Mouse (Mus musculus) CH12.LX (cell line): ENCODE measurements around the gene Eml5.

ENCODE experiments used
- BHLHE40 ChIP-seq: IDR thresholded peaks from 2 replicates; pipeline ENCODE4 v1.6.1; 2011; ENCODE audit warnings: mild to moderate bottlenecking, low read depth, low read length, improper control_type of control experiment
- CHD2 ChIP-seq: IDR thresholded peaks from 2 replicates; pipeline ENCODE4 v1.6.1; 2011; ENCODE audit warnings: low read length, improper control_type of control experiment
- CTCF ChIP-seq, 2 experiments: IDR thresholded peaks in 1 of 2; conservative IDR thresholded peaks in 1 of 2; 2 replicates each; pipeline ENCODE4 v1.5.1; 2011 to 2012; ENCODE audit warnings: low read depth in 2 of 2, low read length in 2 of 2, improper control_type of control experiment in 1 of 2, inconsistent platforms in 1 of 2, mild to moderate bottlenecking in 1 of 2, moderate library complexity in 1 of 2
- ELF1 ChIP-seq: IDR thresholded peaks from 2 replicates; pipeline ENCODE4 v1.6.1; 2014; ENCODE audit warnings: low read depth, mild to moderate bottlenecking, inconsistent platforms, low read length, improper control_type of control experiment
- EP300 ChIP-seq: IDR thresholded peaks from 2 replicates; pipeline ENCODE4 v1.6.1; 2011; ENCODE audit warnings: low read length, improper control_type of control experiment
- ETS1 ChIP-seq: conservative IDR thresholded peaks from 2 replicates; pipeline ENCODE4 v1.6.1; 2012; ENCODE audit warnings: low read depth, mild to moderate bottlenecking, inconsistent platforms, low read length, improper control_type of control experiment, moderate library complexity
- MYC ChIP-seq: IDR thresholded peaks from 2 replicates; pipeline ENCODE4 v1.6.1; 2011; ENCODE audit warnings: low read depth, mild to moderate bottlenecking, improper control_type of control experiment, low read length
- PAX5 ChIP-seq: IDR thresholded peaks from 2 replicates; pipeline ENCODE4 v1.6.1; 2012; ENCODE audit warnings: low read length, inconsistent platforms, mixed read lengths
- POLR2A ChIP-seq: IDR thresholded peaks from 2 replicates; pipeline ENCODE4 v1.6.1; 2011; ENCODE audit warnings: low read depth, mild to moderate bottlenecking, improper control_type of control experiment, low read length
- SIN3A ChIP-seq: IDR thresholded peaks from 2 replicates; pipeline ENCODE4 v1.6.1; 2012; ENCODE audit warnings: low read length, improper control_type of control experiment, inconsistent platforms
- USF1 ChIP-seq: IDR thresholded peaks from 2 replicates; pipeline ENCODE4 v1.6.1; 2014; ENCODE audit warnings: low read depth, mild to moderate bottlenecking, inconsistent platforms, low read length, improper control_type of control experiment
- ZC3H11A ChIP-seq: IDR thresholded peaks from 2 replicates; pipeline ENCODE4 v1.6.1; 2012; ENCODE audit warnings: low read depth, mild to moderate bottlenecking, inconsistent platforms, low read length, improper control_type of control experiment
- ZKSCAN1 ChIP-seq: IDR thresholded peaks from 2 replicates; pipeline ENCODE4 v1.6.1; 2012; ENCODE audit warnings: low read depth, inconsistent platforms, low read length, improper control_type of control experiment, borderline replicate concordance

GRCm38 (mm10) chr12:98820781-98821180, 80.5 kb downstream of the Eml5 start:
- no peak for TF ChIP-seq CTCF (conservative IDR thresholded peaks at IDR 0.05 in 1 of 2, IDR thresholded peaks at IDR 0.05 in 1 of 2; ENCODE audit: low read depth in 2 of 2, low read length in 2 of 2)
- TF ChIP-seq ZC3H11A = no peak
- TF ChIP-seq ZKSCAN1 = no peak
- no peak for TF ChIP-seq PAX5
- no peak for TF ChIP-seq USF1
- no peak for TF ChIP-seq SIN3A
- no peak for TF ChIP-seq ETS1
- TF ChIP-seq MYC = no peak
- TF ChIP-seq BHLHE40 = no peak
- TF ChIP-seq EP300 = no peak
- TF ChIP-seq CHD2 = no peak
- no peak for TF ChIP-seq ELF1
- TF ChIP-seq POLR2A = no peak
